Mouse (Mus musculus) forebrain, embryonic 13.5 days (tissue): ENCODE results near the gene Cpa4. TPM values are rescaled to one million over a fixed set of nuclear protein-coding genes. Genes with fewer than 3 reads are reported as not detected.

Source experiments
- ATAC-seq: fragments of 200-750 bp; cut with Nextera tagmentation; 2 replicates; pipeline ENCODE4 v1.8.0; 2017
- H3K27ac ChIP-seq: fragments of 300-500 bp; sonication (generic); 2 replicates; pipeline ENCODE4 v1.5.1; 2015; ENCODE audit warnings: inconsistent platforms, mild to moderate bottlenecking, moderate library complexity
- H3K27me3 ChIP-seq: fragments of 300-500 bp; sonication (generic); 2 replicates; pipeline ENCODE4 v1.6.1; 2015; ENCODE audit warnings: mild to moderate bottlenecking, inconsistent platforms
- H3K36me3 ChIP-seq: fragments of 300-500 bp; sonication (generic); 2 replicates; pipeline ENCODE4 v1.6.1; 2015; ENCODE audit warnings: mild to moderate bottlenecking, inconsistent platforms; ENCODE audit not compliant: poor library complexity, severe bottlenecking
- H3K4me1 ChIP-seq: fragments of 300-500 bp; sonication (generic); 2 replicates; pipeline ENCODE4 v1.6.1; 2015; ENCODE audit warnings: inconsistent platforms
- H3K4me2 ChIP-seq: fragments of 300-500 bp; sonication (generic); 2 replicates; pipeline ENCODE4 v1.6.1; 2015; ENCODE audit warnings: inconsistent platforms, mild to moderate bottlenecking, moderate library complexity
- H3K4me3 ChIP-seq: fragments of 300-500 bp; sonication (generic); 2 replicates; pipeline ENCODE4 v1.5.1; 2015; ENCODE audit warnings: mild to moderate bottlenecking, inconsistent platforms
- H3K9ac ChIP-seq: fragments of 300-500 bp; sonication (generic); 2 replicates; pipeline ENCODE4 v1.6.1; 2015; ENCODE audit warnings: mild to moderate bottlenecking, inconsistent platforms
- H3K9me3 ChIP-seq: fragments of 300-500 bp; sonication (generic); replicated peaks from 2 replicates; pipeline ENCODE4 v1.6.1; 2016; ENCODE audit warnings: inconsistent platforms
- WGBS: fragments of 180-500 bp; shearing (Covaris S2); methylation state at CpG from one replicate; pipeline ENCODE4 v1.1.7; 2015; 5-methylcytosine and 5-hydroxymethylcytosine counted together
- polyA plus RNA-seq: library from polyadenylated mRNA; unstranded; fragments of >200 nt; fragmentation: Nextera tagmentation; extraction: Ambion mirVana; gene quantifications from 2 replicates; pipeline ENCODE4 v1.2.1, GENCODE M21; 2015

The Cpa4 gene
- polyA plus RNA-seq, 1 experiment from 2014 or later, result 3.4 TPM

- H3K9ac ChIP-seq, result no peak overlapping the region
- no peak overlapping the region for H3K27ac ChIP-seq
- no peak for ATAC-seq
- WGBS, result 88% methylated on average over 4 of the region's 4 CpGs
- no peaks in the 10 kb centered on the region for H3K36me3 ChIP-seq
- H3K4me1 ChIP-seq, result peaks cover 44% of the 10 kb centered on the region
- no peaks in the 10 kb centered on the region for H3K27me3 ChIP-seq
- no peaks in the 10 kb centered on the region for H3K9me3 ChIP-seq
- no peak overlapping the region for H3K4me2 ChIP-seq
- H3K4me3 ChIP-seq, result no peak overlapping the region
These were observed 52.4 kb downstream of the Cpa4 start for GRCm38 (mm10) chr6:30620591-30620990.

- Histone ChIP-seq H3K9ac (no peak overlapping the region), H3K9me3 (no peaks in the 10 kb centered on the region), H3K4me3 (no peak overlapping the region), H3K4me1 (peaks cover 40% of the 10 kb centered on the region), H3K36me3 (no peaks in the 10 kb centered on the region), H3K4me2 (no peak overlapping the region), H3K27ac (no peak overlapping the region), H3K27me3 (no peaks in the 10 kb centered on the region)
- no peak for ATAC-seq
- WGBS, result 89% methylated on average over 6 of the region's 6 CpGs
These were observed 52.8 kb downstream of the Cpa4 start for GRCm38 (mm10) chr6:30620994-30621393.

GRCm38 (mm10) chr6:30621986-30622389 is 53.8 kb downstream of the Cpa4 start:
- H3K9me3 ChIP-seq, result no peaks in the 10 kb centered on the region
- no peaks in the 10 kb centered on the region for H3K27me3 ChIP-seq
- H3K4me3 ChIP-seq, result no peak overlapping the region
- no peaks in the 10 kb centered on the region for H3K36me3 ChIP-seq
- WGBS, result 93% methylated on average over 4 of the region's 4 CpGs
- H3K4me2 ChIP-seq, result no peak overlapping the region
- no peak for ATAC-seq
- H3K9ac ChIP-seq, result no peak overlapping the region
- peaks cover 30% of the 10 kb centered on the region for H3K4me1 ChIP-seq
- no peak overlapping the region for H3K27ac ChIP-seq

- H3K9ac ChIP-seq, result no peak overlapping the region
- WGBS, result 96% methylated on average over 9 of the region's 9 CpGs
- H3K4me1 ChIP-seq, result peaks cover 7% of the 10 kb centered on the region; the same call in 1 of the 2 replicates
- H3K4me3 ChIP-seq, result no peak overlapping the region
- no peak overlapping the region for H3K4me2 ChIP-seq
- no peak for ATAC-seq
- H3K27ac ChIP-seq, result no peak overlapping the region
- H3K27me3 ChIP-seq, result no peaks in the 10 kb centered on the region
- no peaks in the 10 kb centered on the region for H3K36me3 ChIP-seq
- H3K9me3 ChIP-seq, result no peaks in the 10 kb centered on the region
These were observed 56.6 kb downstream of the Cpa4 start for GRCm38 (mm10) chr6:30624763-30625162.

- Histone ChIP-seq H3K9me3 (no peaks in the 10 kb centered on the region), H3K4me2 (no peak overlapping the region), H3K36me3 (no peaks in the 10 kb centered on the region), H3K9ac (no peak overlapping the region), H3K27ac (no peak overlapping the region), H3K4me1 (peaks cover 4% of the 10 kb centered on the region; the same call in 1 of the 2 replicates), H3K4me3 (no peak overlapping the region), H3K27me3 (no peaks in the 10 kb centered on the region)
- no peak for ATAC-seq
- WGBS, result 61% methylated on average over 6 of the region's 6 CpGs
These were observed 60.0 kb downstream of the Cpa4 start for GRCm38 (mm10) chr6:30628152-30628551.

- ATAC-seq, result no peak
These were observed 61.8 kb downstream of the Cpa4 start for GRCm38 (mm10) chr6:30629989-30630388.

GRCm38 (mm10) chr6:30635361-30635862 is 67.2 kb downstream of the Cpa4 start:
- WGBS, result 60% methylated on average over 8 of the region's 8 CpGs
- no peaks in the 10 kb centered on the region for H3K27me3 ChIP-seq
- ATAC-seq, result no peak
- H3K4me3 ChIP-seq, result no peak overlapping the region
- peaks cover 3% of the 10 kb centered on the region; the same call in 1 of the 2 replicates for H3K4me1 ChIP-seq
- no peaks in the 10 kb centered on the region for H3K36me3 ChIP-seq
- no peak overlapping the region for H3K9ac ChIP-seq
- H3K27ac ChIP-seq, result no peak overlapping the region
- no peak overlapping the region for H3K4me2 ChIP-seq
- no peaks in the 10 kb centered on the region for H3K9me3 ChIP-seq

More at GRCm38 (mm10) chr6:30629989-30630388, 61.8 kb downstream of the Cpa4 start:
- H3K27ac ChIP-seq, result no peak overlapping the region
- no peaks in the 10 kb centered on the region for H3K9me3 ChIP-seq
- H3K9ac ChIP-seq, result no peak overlapping the region
- peaks cover 4% of the 10 kb centered on the region; the same call in 1 of the 2 replicates for H3K4me1 ChIP-seq
- no peaks in the 10 kb centered on the region for H3K27me3 ChIP-seq
- WGBS, result 96% methylated on average over 1 of the region's 1 CpGs
- no peak overlapping the region for H3K4me3 ChIP-seq
- no peaks in the 10 kb centered on the region for H3K36me3 ChIP-seq
- no peak overlapping the region for H3K4me2 ChIP-seq

- H3K4me3 ChIP-seq, result no peak overlapping the region
- H3K27ac ChIP-seq, result no peak overlapping the region
- H3K9ac ChIP-seq, result no peak overlapping the region
- ATAC-seq, result no peak
- peaks cover 3% of the 10 kb centered on the region; the same call in 1 of the 2 replicates for H3K4me1 ChIP-seq
- no peaks in the 10 kb centered on the region for H3K27me3 ChIP-seq
- H3K36me3 ChIP-seq, result no peaks in the 10 kb centered on the region
- WGBS, result 33% methylated on average over 4 of the region's 4 CpGs
- H3K4me2 ChIP-seq, result no peak overlapping the region
- no peaks in the 10 kb centered on the region for H3K9me3 ChIP-seq
These were observed 68.1 kb downstream of the Cpa4 start for GRCm38 (mm10) chr6:30636186-30636842.

- WGBS, result 91% methylated on average over 5 of the region's 5 CpGs
- no peaks in the 10 kb centered on the region for H3K36me3 ChIP-seq
- H3K4me3 ChIP-seq, result no peak within 1 kb of the TSS
- no peaks in the 10 kb centered on the region for H3K9me3 ChIP-seq
- H3K27me3 ChIP-seq, result no peaks in the 10 kb centered on the region
- peaks cover 3% of the 10 kb centered on the region; the same call in 1 of the 2 replicates for H3K4me1 ChIP-seq
- no peak within 1 kb of the TSS for H3K9ac ChIP-seq
- no peak within 1 kb of the TSS for H3K27ac ChIP-seq
- no peak for ATAC-seq
- H3K4me2 ChIP-seq, result no peak within 1 kb of the TSS
These were observed 70.6 kb downstream of the Cpa4 start, which contains the start of gene Cpa1 for GRCm38 (mm10) chr6:30638674-30639268. Gene Cpa1 (plus strand): TSS chr6:30639218.

Other genes starting within 250 kb of the Cpa4 start
- gene Zc3hc1, start 177.3 kb upstream of the Cpa4 start, polyA plus RNA-seq, result 69.2 and 77.7 TPM in 2 replicates
- 26.9 and 28.5 TPM in 2 replicates for gene Klhdc10, start 166.5 kb upstream of the Cpa4 start, polyA plus RNA-seq
- gene Tmem209, start 58.6 kb upstream of the Cpa4 start, polyA plus RNA-seq, result 37.6 and 41.4 TPM in 2 replicates
- gene Ssmem1, start 58.5 kb upstream of the Cpa4 start, polyA plus RNA-seq, result 0.26 TPM in 1 of 2 replicates, not detected in the other
- 4.1 and 5.2 TPM in 2 replicates for gene Cpa2, start 26.8 kb upstream of the Cpa4 start, polyA plus RNA-seq
- 0.10 and 0.14 TPM in 2 replicates for gene Cpa5, start 42.6 kb downstream of the Cpa4 start, polyA plus RNA-seq
- gene Cpa1, start 70.8 kb downstream of the Cpa4 start, polyA plus RNA-seq, result 0.96 and 1.3 TPM in 2 replicates
- 19.5 and 19.6 TPM in 2 replicates for gene Cep41, start 125.4 kb downstream of the Cpa4 start, polyA plus RNA-seq
- gene Mest, start 155.2 kb downstream of the Cpa4 start, polyA plus RNA-seq, result 443 and 547 TPM in 2 replicates